Mouse (Mus musculus) lung, postnatal 0 days (tissue): ENCODE measurements around the gene Sat2. TPM values are rescaled to one million over a fixed set of nuclear protein-coding genes. Genes with fewer than 3 reads are reported as not detected.
A peak's percentile ranks its signal among the peaks of the same experiment; 100 is the strongest.

Source experiments
- ATAC-seq: fragments of 200-750 bp; cut with Nextera tagmentation; 2 replicates; pipeline ENCODE4 v1.8.0; 2017; ENCODE audit warnings: moderate library complexity
- DNase-seq: peaks from one replicate; pipeline ENCODE4 v3.0.0-alpha.2; 2016; ENCODE audit warnings: low spot score
- H3K27ac ChIP-seq: fragments of 300-500 bp; sonication (generic); 2 replicates; pipeline ENCODE4 v1.5.1; 2014; ENCODE audit warnings: antibody characterized with exemption, mild to moderate bottlenecking, low read length, mixed read lengths
- H3K27me3 ChIP-seq: fragments of 300-500 bp; sonication (generic); replicated peaks from 2 replicates; pipeline ENCODE4 v1.6.1; 2014; ENCODE audit warnings: low read length, mixed read lengths; ENCODE audit not compliant: insufficient read depth
- H3K36me3 ChIP-seq: fragments of 300-500 bp; sonication (generic); 2 replicates; pipeline ENCODE4 v1.6.1; 2014; ENCODE audit warnings: low read length, mixed read lengths; ENCODE audit not compliant: insufficient read depth
- H3K4me1 ChIP-seq: fragments of 300-500 bp; sonication (generic); 2 replicates; pipeline ENCODE4 v1.6.1; 2014; ENCODE audit warnings: antibody characterized with exemption, low read depth, low read length, mixed read lengths; ENCODE audit not compliant: insufficient read depth
- H3K4me2 ChIP-seq: fragments of 300-500 bp; sonication (generic); replicated peaks from 2 replicates; pipeline ENCODE4 v1.6.1; 2014; ENCODE audit warnings: low read depth, mild to moderate bottlenecking, low read length, moderate library complexity, mixed read lengths
- H3K4me3 ChIP-seq: fragments of 300-500 bp; sonication (generic); 2 replicates; pipeline ENCODE4 v1.5.1; 2014; ENCODE audit warnings: low read depth, low read length
- H3K9ac ChIP-seq: fragments of 300-500 bp; sonication (generic); replicated peaks from 2 replicates; pipeline ENCODE4 v1.6.1; 2014; ENCODE audit warnings: low read depth, mild to moderate bottlenecking
- H3K9me3 ChIP-seq: fragments of 300-500 bp; sonication (generic); 2 replicates; pipeline ENCODE4 v1.6.1; 2016; ENCODE audit warnings: low read length, mixed read lengths
- CTCF ChIP-seq: IDR thresholded peaks from 2 replicates; pipeline ENCODE4 v1.5.1; 2016; ENCODE audit warnings: antibody characterized with exemption, mild to moderate bottlenecking
- EP300 ChIP-seq: IDR thresholded peaks from 2 replicates; pipeline ENCODE4 v1.6.1; 2016; ENCODE audit warnings: antibody characterized with exemption, mild to moderate bottlenecking, control low read depth
- WGBS: fragments of 180-500 bp; shearing (Covaris S2); extraction: QIAGEN DNeasy Blood & Tissue Kit; methylation state at CpG from one replicate; pipeline ENCODE4 v1.1.7; 2014; 5-methylcytosine and 5-hydroxymethylcytosine counted together
- polyA plus RNA-seq: library from polyadenylated mRNA; unstranded; fragments of >200 nt; fragmentation: Nextera tagmentation; extraction: Ambion mirVana; gene quantifications from 2 replicates; pipeline ENCODE4 v1.2.1, GENCODE M21; 2015

The Sat2 gene
- polyA plus RNA-seq, 1 experiment from 2014 or later = 16.3 TPM

DNA sequence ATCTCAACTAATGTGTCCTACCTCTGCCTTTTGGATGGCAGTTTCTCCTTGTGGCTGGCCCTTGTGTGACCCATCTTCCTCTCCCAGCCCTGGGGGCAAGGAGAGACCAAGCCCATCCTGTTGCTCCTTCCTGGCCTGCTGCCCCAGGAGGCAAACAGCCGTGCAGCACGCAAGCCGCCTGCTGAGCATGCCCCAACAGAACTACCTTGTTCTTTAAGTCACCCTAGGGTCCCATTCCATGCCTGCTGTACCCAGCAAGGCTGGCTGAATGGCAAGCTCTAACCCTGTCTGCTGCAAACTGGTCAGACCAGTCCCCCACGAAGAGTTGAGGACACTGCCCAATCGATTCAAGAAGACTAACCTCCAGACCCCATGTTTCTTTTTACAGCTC lies 34.2 kb downstream of the Sat2 start:
- ATAC-seq = no peak
- DNase-seq = no peak
- no peak for TF ChIP-seq EP300
- 0 out of 2 replicates have a peak, but pooled peaks have one; percentile 7 for TF ChIP-seq CTCF
- Histone ChIP-seq H3K36me3 (peaks cover 25% of the 10 kb centered on the region; the same call in 1 of the 2 replicates), H3K9me3 (no peaks in the 10 kb centered on the region), H3K27ac (no peak overlapping the region), H3K4me3 (no peak overlapping the region), H3K27me3 (no peaks in the 10 kb centered on the region), H3K4me1 (no peaks in the 10 kb centered on the region), H3K9ac (no peak overlapping the region), H3K4me2 (no peak overlapping the region)
- 67% methylated on average over 5 of the region's 5 CpGs for WGBS

DNA sequence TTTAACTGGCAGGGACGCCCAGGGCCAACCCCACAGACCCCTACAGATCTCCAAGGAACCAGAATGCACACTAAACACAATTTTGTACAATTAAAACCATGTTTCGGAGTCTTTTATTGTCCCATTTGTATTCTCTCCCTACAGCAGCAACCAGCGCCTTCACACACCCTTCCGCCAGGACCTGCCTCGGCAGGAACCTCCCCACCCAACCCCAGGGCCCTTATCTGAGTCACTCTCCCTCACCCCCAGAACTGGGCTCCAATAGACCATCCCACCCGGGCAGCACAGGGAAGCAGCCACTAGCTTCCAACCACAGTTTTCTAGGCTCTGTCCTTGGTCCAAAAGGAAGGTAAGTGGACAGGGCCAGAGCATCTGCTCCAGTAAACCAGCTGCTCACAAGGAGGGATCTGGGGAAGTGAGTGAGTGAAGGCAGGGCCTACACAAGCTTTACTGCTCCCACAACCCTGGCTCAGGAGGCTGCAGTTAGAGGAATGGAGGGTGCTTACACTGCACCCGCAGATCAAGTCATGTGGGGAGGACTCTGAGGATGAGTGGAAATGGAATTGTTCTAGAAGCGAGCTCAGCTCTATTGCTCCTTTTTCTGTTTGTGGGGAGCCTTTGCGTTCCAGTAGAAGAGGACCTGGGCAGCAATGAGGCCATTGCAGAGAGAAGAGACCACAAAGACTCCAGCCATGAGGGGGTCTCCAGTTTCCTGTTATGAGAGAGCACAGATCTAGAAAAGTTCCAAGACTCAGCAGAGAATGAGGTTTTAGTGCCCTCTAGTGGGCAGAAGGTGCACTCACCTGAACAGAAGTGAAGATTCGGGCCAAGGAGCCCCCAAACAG lies 35.0 kb downstream of the Sat2 start:
- H3K9me3 ChIP-seq = no peaks in the 10 kb centered on the region
- H3K9ac ChIP-seq = no peak overlapping the region
- 0 out of 2 replicates have a peak, but pooled peaks cover 19% of the 10 kb centered on the region for H3K36me3 ChIP-seq
- peak; percentile 77 for DNase-seq
- peaks cover 5% of the 10 kb centered on the region; the same call in 1 of the 2 replicates for H3K4me1 ChIP-seq
- no peak overlapping the region for H3K4me2 ChIP-seq
- no peak overlapping the region for H3K4me3 ChIP-seq
- TF ChIP-seq EP300 (no peak), CTCF (peak; percentile 81)
- H3K27ac ChIP-seq = no peak overlapping the region
- 76% methylated on average over 10 of the region's 10 CpGs for WGBS
- no peaks in the 10 kb centered on the region for H3K27me3 ChIP-seq
- ATAC-seq = no peak

DNA sequence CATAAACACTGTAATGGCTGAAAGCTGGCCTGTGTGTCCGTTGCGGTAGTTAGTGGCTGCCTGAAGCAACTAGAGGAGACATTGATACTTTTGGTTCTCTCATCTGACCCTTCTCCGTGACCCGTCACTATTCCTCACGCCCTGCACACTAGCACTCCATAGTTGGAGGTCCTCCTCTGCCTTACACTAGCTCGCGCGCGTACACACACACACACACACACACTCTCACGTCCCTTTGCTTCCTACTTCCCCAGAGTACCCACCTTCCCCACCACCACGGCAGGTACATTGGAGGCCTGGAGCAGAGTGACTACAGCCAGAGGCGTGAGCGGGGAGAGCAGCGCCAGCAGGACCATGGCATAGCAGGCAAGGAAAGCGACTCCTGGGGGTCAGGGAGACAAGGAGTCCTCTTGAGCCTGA lies 35.6 kb downstream of the Sat2 start:
- DNase-seq = no peak
- WGBS = 83% methylated on average over 15 of the region's 15 CpGs

DNA sequence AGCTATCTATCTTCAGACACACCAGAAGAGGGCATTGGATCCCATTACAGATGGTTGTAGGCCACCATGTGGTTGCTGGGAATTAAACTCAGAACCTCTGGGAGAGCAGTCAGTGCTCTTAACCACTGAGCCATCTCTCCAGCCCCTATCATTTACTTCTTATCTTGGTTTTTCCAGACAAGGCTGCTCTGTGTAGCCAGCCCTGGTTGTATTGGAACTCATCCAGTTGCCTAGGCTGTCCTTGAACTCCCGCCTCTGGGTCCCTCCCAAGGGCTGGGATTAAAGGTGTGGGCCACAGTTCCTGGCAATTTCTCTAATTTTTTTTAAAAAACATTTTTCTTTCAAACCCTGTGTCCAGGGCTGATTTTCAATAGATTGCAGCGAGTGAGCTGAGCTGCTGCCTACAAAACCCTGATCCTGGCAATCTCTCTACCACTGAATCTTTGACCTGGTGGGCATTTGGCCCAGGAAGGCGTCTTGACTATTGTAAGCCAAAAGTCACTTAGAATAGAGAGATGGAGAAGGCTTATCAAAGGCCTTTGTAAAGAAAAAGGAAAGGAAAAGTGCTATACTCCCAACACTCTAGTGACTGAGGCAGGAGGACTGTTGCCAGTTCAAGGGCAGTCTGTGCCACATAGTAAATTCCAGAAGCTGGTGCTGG lies 39.5 kb downstream of the Sat2 start:
- Histone ChIP-seq H3K4me3 (peak overlapping the region; percentile 54), H3K9ac (peak overlapping the region; percentile 43; the same call in 1 of the 2 replicates), H3K4me1 (peaks cover 12% of the 10 kb centered on the region; the same call in 1 of the 2 replicates), H3K27ac (peak overlapping the region; percentile 96), H3K36me3 (0 out of 2 replicates have a peak, but pooled peaks cover 13% of the 10 kb centered on the region), H3K9me3 (no peaks in the 10 kb centered on the region), H3K27me3 (no peaks in the 10 kb centered on the region), H3K4me2 (peak overlapping the region; percentile 52)
- ATAC-seq (no peak), DNase-seq (no peak)
- 53% methylated on average over 3 of the region's 3 CpGs for WGBS
- no peak for TF ChIP-seq CTCF
- no peak for TF ChIP-seq EP300

More for the DNA sequence above, 35.6 kb downstream of the Sat2 start:
- Histone ChIP-seq H3K4me1 (peaks cover 5% of the 10 kb centered on the region; the same call in 1 of the 2 replicates), H3K9ac (no peak overlapping the region), H3K4me2 (no peak overlapping the region), H3K4me3 (no peak overlapping the region), H3K27ac (no peak overlapping the region), H3K9me3 (no peaks in the 10 kb centered on the region), H3K27me3 (no peaks in the 10 kb centered on the region), H3K36me3 (0 out of 2 replicates have a peak, but pooled peaks cover 17% of the 10 kb centered on the region)
- no peak for ATAC-seq
- no peak for TF ChIP-seq CTCF
- no peak for TF ChIP-seq EP300

DNA sequence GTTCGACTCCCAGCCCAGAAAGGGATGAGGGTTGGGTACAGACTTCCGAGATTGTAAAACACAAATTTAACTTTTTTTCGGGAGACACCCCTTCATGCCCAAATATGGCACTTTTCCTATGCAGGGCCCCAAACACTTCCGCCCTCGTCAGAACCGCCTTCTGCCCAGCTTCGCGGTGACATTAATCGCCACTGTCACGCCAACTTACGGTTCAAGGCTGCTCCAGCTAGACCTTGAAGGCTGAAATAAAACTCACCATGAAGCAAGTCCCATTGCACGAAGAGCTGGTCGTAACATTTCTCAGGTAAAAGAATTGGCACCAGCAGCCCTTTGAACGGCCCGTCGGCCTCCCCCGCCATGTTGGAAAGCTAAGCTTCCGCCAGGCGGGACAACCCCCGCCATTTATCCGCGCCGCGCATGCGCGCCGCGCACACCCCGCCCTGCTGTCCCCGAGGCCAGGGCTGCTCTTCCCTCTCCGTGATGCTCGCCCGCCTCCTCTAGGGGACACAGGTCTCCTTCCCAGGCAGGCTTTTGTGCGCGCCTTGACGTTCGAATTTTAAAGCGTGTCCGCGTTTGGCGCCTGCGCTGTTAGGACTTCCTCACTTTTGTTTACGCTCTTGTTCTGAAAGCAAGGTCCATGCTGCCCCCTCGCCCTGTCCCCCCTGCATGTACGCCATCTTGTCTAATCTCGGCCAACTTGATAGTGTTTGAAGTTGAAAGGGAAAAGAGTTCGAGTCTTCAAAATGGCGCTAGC lies 40.6 kb downstream of the Sat2 start, which contains the start of gene Mpdu1:
Mpdu1 (minus strand) TSS at position 430 of the 754 bp plus-strand sequence.
- H3K27me3 ChIP-seq = no peaks in the 10 kb centered on the region
- H3K27ac ChIP-seq = peak within 1 kb of the TSS; percentile 96
- DNase-seq (peak; percentile 99), ATAC-seq (peak; percentile 96)
- H3K4me3 ChIP-seq = peak within 1 kb of the TSS; percentile 54
- TF ChIP-seq CTCF = peak; percentile 74
- peak; percentile 28; the same call in 1 of the 2 replicates for TF ChIP-seq EP300
- H3K36me3 ChIP-seq = 0 out of 2 replicates have a peak, but pooled peaks cover 9% of the 10 kb centered on the region
- WGBS = under 1% methylated on average over 47 of the region's 48 CpGs
- H3K9me3 ChIP-seq = no peaks in the 10 kb centered on the region
- H3K4me2 ChIP-seq = peak within 1 kb of the TSS; percentile 52
- peak within 1 kb of the TSS; percentile 43 for H3K9ac ChIP-seq
- H3K4me1 ChIP-seq = peaks cover 12% of the 10 kb centered on the region; the same call in 1 of the 2 replicates
